In genomic region chr12:88367673-88368072, GRCm38 (mm10) we compare ENCODE assay signal across 29 mouse cellular contexts. TPM values are rescaled to one million over a fixed set of nuclear protein-coding genes. Genes with fewer than 3 reads are reported as not detected.
"Had no signal": no experiment of that assay in that cellular context is flagged by ENCODE, and none has a peak within 500 bp of the region (broad histone marks: within the 10 kb centered on the region; RNA-seq: fewer than 3 reads in every experiment).

No protein-coding gene starts in this region.

- H3K27me3 ChIP-seq: kidney, embryonic 15.5 days; liver, embryonic 15.5 days; lung, embryonic 15.5 days; midbrain, embryonic 12.5 days; midbrain, embryonic 15.5 days; neural tube, embryonic 13.5 days; stomach, embryonic 15.5 days had no signal

- H3K4me2 ChIP-seq: kidney, embryonic 15.5 days; liver, embryonic 11.5 days; liver, embryonic 15.5 days; lung, embryonic 15.5 days; midbrain, embryonic 12.5 days; midbrain, embryonic 15.5 days; neural tube, embryonic 13.5 days; stomach, embryonic 15.5 days had no signal

- H3K9me3 ChIP-seq: kidney, embryonic 15.5 days; liver, embryonic 15.5 days; lung, embryonic 15.5 days; midbrain, embryonic 12.5 days; midbrain, embryonic 15.5 days; neural tube, embryonic 13.5 days; stomach, embryonic 15.5 days had no signal

- H3K36me3 ChIP-seq: kidney, embryonic 15.5 days; liver, embryonic 15.5 days; lung, embryonic 15.5 days; midbrain, embryonic 12.5 days; midbrain, embryonic 15.5 days; stomach, embryonic 15.5 days had no signal

- ATAC-seq: midbrain, embryonic 15.5 days had no signal

- H3K27ac ChIP-seq: kidney, embryonic 15.5 days; left cerebral cortex, adult 2 months; liver, embryonic 15.5 days; lung, embryonic 15.5 days; midbrain, embryonic 12.5 days; midbrain, embryonic 15.5 days; neural tube, embryonic 13.5 days; stomach, embryonic 15.5 days had no signal

- H3K4me1 ChIP-seq: kidney, embryonic 15.5 days; lung, embryonic 15.5 days; midbrain, embryonic 12.5 days; midbrain, embryonic 15.5 days; stomach, embryonic 15.5 days had no signal

- DNase-seq: kidney, adult 2 months; kidney, postnatal 10 days; kidney, postnatal 36 days; layer of hippocampus, postnatal 36 days; lung, adult 18-20 months; lung, postnatal 10 days; lung, postnatal 36 days; retina, postnatal 1 day; right cerebral cortex, postnatal 25 days; spleen, adult 18-20 months; thymus, postnatal 25 days had no signal

- H3K4me3 ChIP-seq: kidney, embryonic 15.5 days; left cerebral cortex, adult 2 months; liver, embryonic 15.5 days; lung, embryonic 15.5 days; midbrain, embryonic 12.5 days; midbrain, embryonic 15.5 days; myocyte; neural tube, embryonic 13.5 days; stomach, embryonic 15.5 days had no signal

- H3K9ac ChIP-seq: kidney, embryonic 15.5 days; liver, embryonic 15.5 days; lung, embryonic 15.5 days; midbrain, embryonic 12.5 days; midbrain, embryonic 15.5 days; neural tube, embryonic 13.5 days; stomach, embryonic 15.5 days had no signal

RNA-seq across cellular contexts. Expression of gene Gm5039, which starts 43.8 kb away (rescaled TPM):
- total RNA-seq: layer of hippocampus, adult 8-10 months; layer of hippocampus, postnatal 10 days; layer of hippocampus, postnatal 36 days; left cerebral cortex, adult 2 months; left cerebral cortex, postnatal 10 days; left cerebral cortex, postnatal 36 days; neutrophil, adult 5-6 weeks had no signal
- polyA plus RNA-seq: kidney, adult 2 months; kidney, embryonic 15.5 days; limb, embryonic 11.5 days; limb, embryonic 14.5 days; liver, embryonic 11.5 days; liver, embryonic 15.5 days; lung, embryonic 15.5 days; midbrain, embryonic 12.5 days; midbrain, embryonic 15.5 days; neural tube, embryonic 13.5 days; stomach, embryonic 15.5 days; thymus, postnatal 0 days had no signal
